Mouse (Mus musculus): ENCODE measurements around the gene Ccl1.

Gene Ccl1

GRCm38 (mm10) chr11:82132977-82133376 lies 172.5 kb downstream of the Ccl1 start:
- no peak for DNase-seq (ENCODE audit: low read depth, low spot score)
